In the genomic region with DNA sequence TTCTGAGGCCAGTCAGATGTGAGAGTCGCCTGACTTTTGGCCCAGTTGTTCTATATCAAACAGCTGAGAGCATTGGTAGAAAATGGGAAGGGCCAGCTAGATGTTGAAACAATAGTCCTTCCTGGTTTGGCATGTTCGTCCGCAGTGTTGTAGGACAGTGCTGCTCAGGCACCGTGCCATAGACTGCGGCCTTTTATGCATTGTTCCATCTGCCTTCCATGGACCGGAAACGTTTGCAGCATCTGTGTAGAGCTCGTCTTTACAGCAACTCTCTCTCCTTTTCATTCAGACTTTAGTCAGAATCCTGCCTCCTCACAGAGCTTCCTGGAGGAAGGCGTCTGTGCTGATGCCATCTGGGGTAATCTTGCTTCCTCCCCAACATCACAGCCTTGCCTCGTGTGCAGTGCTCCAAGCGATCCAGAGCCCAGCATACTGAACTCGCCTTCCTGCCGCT, we compare ENCODE assay signal across 13 mouse cellular contexts. TPM values are rescaled to one million over a fixed set of nuclear protein-coding genes. Genes with fewer than 3 reads are reported as not detected.
DNase-seq lines count a peak whose midpoint lies in the region; ATAC-seq and TF ChIP-seq lines count a peak whose summit lies in the region.
"Had no signal": no experiment of that assay in that cellular context is flagged by ENCODE, and none has a peak within 500 bp of the region (broad histone marks: within the 10 kb centered on the region; RNA-seq: fewer than 3 reads in every experiment).

No protein-coding gene starts in this region.

- H3K4me2 ChIP-seq in heart, embryonic 11.5 days = no peak overlapping the region
- no peak overlapping the region for H3K4me2 ChIP-seq in liver, embryonic 11.5 days
- H3K4me2 ChIP-seq in midbrain, embryonic 11.5 days = no peak overlapping the region
- H3K4me2 ChIP-seq: limb, embryonic 15.5 days had no signal

- WGBS in heart, embryonic 11.5 days (ENCODE audit: insufficient replicate concordance) = 85% methylated on average over 13 of the region's 13 CpGs
- WGBS in liver, adult 2 months = 69% methylated on average over 13 of the region's 13 CpGs
- WGBS in liver, embryonic 11.5 days = 88% methylated on average over 13 of the region's 13 CpGs
- 92% methylated on average over 13 of the region's 13 CpGs for WGBS in midbrain, embryonic 11.5 days

- H3K4me3 ChIP-seq in heart, embryonic 11.5 days (ENCODE audit: low read depth, low read length) = no peak overlapping the region
- no peak overlapping the region for H3K4me3 ChIP-seq in liver, adult 2 months (ENCODE audit: insufficient read depth, low read depth, low read length)
- no peak overlapping the region for H3K4me3 ChIP-seq in liver, embryonic 11.5 days (ENCODE audit: low read depth, low read length)
- H3K4me3 ChIP-seq in midbrain, embryonic 11.5 days (ENCODE audit: low read depth, low read length) = no peak overlapping the region
- H3K4me3 ChIP-seq: limb, embryonic 15.5 days had no signal

- H3K79me2 ChIP-seq in liver, adult 2 months (ENCODE audit: control insufficient read depth, insufficient read depth, low read length) = no peaks in the 10 kb centered on the region; the same call in 1 of the 2 replicates

- TF ChIP-seq CTCF in liver, adult 2 months (IDR thresholded peaks at IDR 0.05; ENCODE audit: low read depth, low read length) = no peak

- peak; percentile 91 for DNase-seq in heart, adult 11 months
- peak; percentile 67 for DNase-seq in liver, adult 2 months (ENCODE audit: extremely low read depth, low read depth, low spot score)
- no peak for DNase-seq in liver, embryonic 11.5 days (ENCODE audit: low spot score)
- DNase-seq in cerebellum, postnatal 10 days = peak; percentile 45 to 52
- DNase-seq in right cerebral cortex, postnatal 10 days (ENCODE audit: low spot score in 2 of 2) = peak; percentile 53 to 55
- DNase-seq in Muller cell, postnatal 12 days (ENCODE audit: inconsistent ontology term) = no peak
- DNase-seq in midbrain, embryonic 11.5 days (ENCODE audit: low spot score, missing footprints) = no peak
- DNase-seq: adrenal gland, postnatal 25 days; kidney, postnatal 10 days had no signal

- no peaks in the 10 kb centered on the region for H3K4me1 ChIP-seq in heart, embryonic 11.5 days (ENCODE audit: control insufficient read depth, insufficient read depth, low read length)
- H3K4me1 ChIP-seq in liver, adult 2 months (ENCODE audit: control insufficient read depth, insufficient read depth, low read length) = peaks cover 22% of the 10 kb centered on the region
- H3K4me1 ChIP-seq in liver, embryonic 11.5 days (replicated peaks; ENCODE audit: control insufficient read depth, insufficient read depth, low read length) = no peaks in the 10 kb centered on the region
- no peaks in the 10 kb centered on the region for H3K4me1 ChIP-seq in midbrain, embryonic 11.5 days (ENCODE audit: control insufficient read depth, insufficient read depth, low read length)
- H3K4me1 ChIP-seq: limb, embryonic 15.5 days had no signal

- no peaks in the 10 kb centered on the region for H3K27me3 ChIP-seq in heart, embryonic 11.5 days (ENCODE audit: control insufficient read depth, insufficient read depth, low read length)
- H3K27me3 ChIP-seq in liver, adult 2 months (ENCODE audit: control insufficient read depth, insufficient read depth, low read length) = no peaks in the 10 kb centered on the region
- no peaks in the 10 kb centered on the region for H3K27me3 ChIP-seq in liver, embryonic 11.5 days (replicated peaks; ENCODE audit: control insufficient read depth, insufficient read depth, low read length)
- H3K27me3 ChIP-seq in midbrain, embryonic 11.5 days (ENCODE audit: control insufficient read depth, insufficient read depth, low read length) = no peaks in the 10 kb centered on the region
- H3K27me3 ChIP-seq: limb, embryonic 15.5 days had no signal

- H3K9me3 ChIP-seq in heart, embryonic 11.5 days (replicated peaks; ENCODE audit: control insufficient read depth, low read length) = no peaks in the 10 kb centered on the region
- no peaks in the 10 kb centered on the region for H3K9me3 ChIP-seq in liver, embryonic 11.5 days (ENCODE audit: control insufficient read depth, low read length)
- no peaks in the 10 kb centered on the region for H3K9me3 ChIP-seq in midbrain, embryonic 11.5 days (ENCODE audit: control insufficient read depth, low read length)
- H3K9me3 ChIP-seq: limb, embryonic 15.5 days had no signal

- H3K36me3 ChIP-seq in heart, embryonic 11.5 days (ENCODE audit: control insufficient read depth, insufficient read depth, low read length) = peaks cover 10% of the 10 kb centered on the region
- H3K36me3 ChIP-seq in liver, adult 2 months (ENCODE audit: control insufficient read depth, insufficient read depth, low read length) = peaks cover 25% of the 10 kb centered on the region
- H3K36me3 ChIP-seq in liver, embryonic 11.5 days (ENCODE audit: control insufficient read depth, insufficient read depth, low read length) = peaks cover 26% of the 10 kb centered on the region
- H3K36me3 ChIP-seq in midbrain, embryonic 11.5 days (ENCODE audit: control insufficient read depth, insufficient read depth, low read length) = 0 out of 2 replicates have a peak, but pooled peaks cover 4% of the 10 kb centered on the region

- TF ChIP-seq POLR2A in liver, adult 2 months (IDR thresholded peaks at IDR 0.05; ENCODE audit: extremely low read depth, insufficient read depth, low read length) = no peak

- no peak for ATAC-seq in heart, embryonic 11.5 days (replicated peaks; ENCODE audit: insufficient number of reproducible peaks, low FRiP score, low TSS enrichment)
- ATAC-seq in liver, embryonic 11.5 days (replicated peaks; ENCODE audit: low FRiP score) = no peak
- no peak for ATAC-seq in midbrain, embryonic 11.5 days (ENCODE audit: low FRiP score)
- ATAC-seq: hindbrain, postnatal 0 days had no signal

- H3K9ac ChIP-seq in heart, embryonic 11.5 days (ENCODE audit: low read depth, low read length) = no peak overlapping the region
- no peak overlapping the region for H3K9ac ChIP-seq in liver, adult 2 months (ENCODE audit: low read depth, low read length)
- H3K9ac ChIP-seq in liver, embryonic 11.5 days (ENCODE audit: low read depth, low read length) = no peak overlapping the region
- no peak overlapping the region for H3K9ac ChIP-seq in midbrain, embryonic 11.5 days (ENCODE audit: low read length)
- H3K9ac ChIP-seq: limb, embryonic 15.5 days had no signal

- H3K27ac ChIP-seq in heart, embryonic 11.5 days (ENCODE audit: low read depth, low read length) = no peak overlapping the region
- H3K27ac ChIP-seq in liver, adult 2 months (replicated peaks; ENCODE audit: insufficient read depth, low read depth, low read length) = no peak overlapping the region
- H3K27ac ChIP-seq in liver, embryonic 11.5 days (ENCODE audit: low read depth, low read length) = no peak overlapping the region
- H3K27ac ChIP-seq in midbrain, embryonic 11.5 days (ENCODE audit: low read depth, low read length) = no peak overlapping the region
- H3K27ac ChIP-seq: hindbrain, postnatal 0 days; limb, embryonic 15.5 days; macrophage had no signal

RNA-seq across cellular contexts. Expression of a gene that starts 57.0 kb away (rescaled TPM):
- polyA plus RNA-seq in heart, embryonic 11.5 days (2014; fragmentation: Nextera tagmentation; extraction: Ambion mirVana) = 19.9 and 24.0 TPM in 2 replicates
- 27.8 and 32.5 TPM in 2 replicates for total RNA-seq in liver, adult 2 months (2014; rRNA removed)
- polyA plus RNA-seq in liver, adult 2 months (2012; rRNA removed) = 19.3 and 25.2 TPM in 2 replicates
- 31.5 and 34.3 TPM in 2 replicates for polyA plus RNA-seq in liver, embryonic 11.5 days (2014; fragmentation: Nextera tagmentation; extraction: Ambion mirVana)
- polyA plus RNA-seq in midbrain, embryonic 11.5 days (2014; fragmentation: Nextera tagmentation; extraction: Ambion mirVana) = 39.2 and 40.8 TPM in 2 replicates

Comparison
In these comparisons a context has a peak if more than half of its experiments do, and no peak if none do; other contexts are left out.
1. DNase-seq: peak in heart, adult 11 months (single experiment), liver, adult 2 months (single experiment), cerebellum, postnatal 10 days (2 of 2) and right cerebral cortex, postnatal 10 days (2 of 2); none in liver, embryonic 11.5 days (single experiment), Muller cell, postnatal 12 days (single experiment) and midbrain, embryonic 11.5 days (single experiment).